Mouse (Mus musculus) MEL (cell line): ENCODE results near the gene Cobl. TPM values are rescaled to one million over a fixed set of nuclear protein-coding genes. Genes with fewer than 3 reads are reported as not detected.

ENCODE experiments used
- DNase-seq: peaks from one replicate; pipeline ENCODE4 v3.0.0; 2011; ENCODE audit warnings: low read depth, low spot score
- H3K27ac ChIP-seq: 2 replicates; pipeline ENCODE4 v1.5.1; 2012; ENCODE audit warnings: low read depth, mild to moderate bottlenecking, control low read depth, low read length, moderate library complexity; ENCODE audit not compliant: control insufficient read depth
- H3K27me3 ChIP-seq, 2 experiments: fragments of 150-350 bp in 1 of 2; sonication (generic) in 1 of 2; 2 replicates each; pipeline ENCODE4 v1.6.1; 2012; ENCODE audit warnings: low read length in 2 of 2, mild to moderate bottlenecking in 2 of 2, improper control_type of control experiment in 1 of 2, moderate library complexity in 1 of 2; ENCODE audit not compliant: insufficient read depth in 2 of 2, control insufficient read depth in 1 of 2
- H3K36me3 ChIP-seq, 2 experiments: 2 replicates each; pipeline ENCODE4 v1.6.1; 2012 to 2014; ENCODE audit warnings: low read length in 2 of 2, improper control_type of control experiment in 1 of 2, inconsistent platforms in 1 of 2, mild to moderate bottlenecking in 1 of 2; ENCODE audit not compliant: insufficient read depth in 2 of 2, control insufficient read depth in 1 of 2
- H3K4me1 ChIP-seq, 2 experiments: fragments of 150-350 bp in 1 of 2; sonication (generic) in 1 of 2; 2 replicates each; pipeline ENCODE4 v1.6.1; 2012; ENCODE audit warnings: low read length in 2 of 2, improper control_type of control experiment in 1 of 2, mild to moderate bottlenecking in 1 of 2; ENCODE audit not compliant: insufficient read depth in 2 of 2, control insufficient read depth in 1 of 2
- H3K4me3 ChIP-seq, 2 experiments: fragments of 150-350 bp in 1 of 2; sonication (generic) in 1 of 2; 2 replicates each; pipeline ENCODE4 v1.5.1; 2012; ENCODE audit warnings: low read depth in 2 of 2, low read length in 2 of 2, mild to moderate bottlenecking in 2 of 2, moderate library complexity in 2 of 2, control low read depth in 1 of 2, improper control_type of control experiment in 1 of 2; ENCODE audit not compliant: control insufficient read depth in 1 of 2, insufficient read depth in 1 of 2
- H3K79me2 ChIP-seq: 2 replicates; pipeline ENCODE4 v1.6.1; 2012; ENCODE audit warnings: mild to moderate bottlenecking, low read length, moderate library complexity; ENCODE audit not compliant: control insufficient read depth, poor library complexity, insufficient read depth
- H3K9ac ChIP-seq: 2 replicates; pipeline ENCODE4 v1.6.1; 2012; ENCODE audit warnings: low read depth, mild to moderate bottlenecking, control low read depth, low read length, moderate library complexity; ENCODE audit not compliant: control insufficient read depth, poor library complexity, severe bottlenecking
- H3K9me3 ChIP-seq: fragments of 150-350 bp; sonication (generic); replicated peaks from 2 replicates; pipeline ENCODE4 v1.6.1; 2012; ENCODE audit warnings: mild to moderate bottlenecking, low read length, improper control_type of control experiment, moderate library complexity; ENCODE audit not compliant: insufficient read depth
- BHLHE40 ChIP-seq: IDR thresholded peaks from 2 replicates; pipeline ENCODE4 v1.6.1; 2012; ENCODE audit warnings: low read depth, mild to moderate bottlenecking, inconsistent platforms, low read length, improper control_type of control experiment, borderline replicate concordance
- CTCF ChIP-seq, 3 experiments: IDR thresholded peaks in 2 of 3; conservative IDR thresholded peaks in 1 of 3; 2 replicates each; pipeline ENCODE4 v1.5.1; 2011 to 2012; ENCODE audit warnings: low read length in 3 of 3, low read depth in 2 of 3, mild to moderate bottlenecking in 2 of 3, improper control_type of control experiment in 1 of 3, inconsistent platforms in 1 of 3, mixed read lengths in 1 of 3, moderate library complexity in 1 of 3; ENCODE audit not compliant: control insufficient read depth in 1 of 3, insufficient read depth in 1 of 3, poor library complexity in 1 of 3, severe bottlenecking in 1 of 3
- E2F4 ChIP-seq: IDR thresholded peaks from 2 replicates; pipeline ENCODE4 v1.6.1; 2011; ENCODE audit warnings: low read depth, low read length, improper control_type of control experiment, borderline replicate concordance
- ETS1 ChIP-seq: IDR thresholded peaks from 2 replicates; pipeline ENCODE4 v1.6.1; 2012; ENCODE audit warnings: low read depth, mild to moderate bottlenecking, inconsistent platforms, low read length, improper control_type of control experiment, moderate library complexity
- GABPA ChIP-seq: IDR thresholded peaks from 2 replicates; pipeline ENCODE4 v1.6.1; 2012; ENCODE audit warnings: low read depth, mild to moderate bottlenecking, inconsistent platforms, low read length, improper control_type of control experiment, moderate library complexity
- GATA1 ChIP-seq: IDR thresholded peaks from 2 replicates; pipeline ENCODE4 v1.6.1; 2011; ENCODE audit warnings: low read depth, low read length, improper control_type of control experiment
- JUND ChIP-seq: IDR thresholded peaks from 2 replicates; pipeline ENCODE4 v1.6.1; 2011; ENCODE audit warnings: low read depth, mild to moderate bottlenecking, improper control_type of control experiment, low read length
- KAT2A ChIP-seq: conservative IDR thresholded peaks from 2 replicates; pipeline ENCODE4 v1.6.1; 2012; ENCODE audit warnings: low read depth, low read length, improper control_type of control experiment, inconsistent platforms
- MAFK ChIP-seq: IDR thresholded peaks from 2 replicates; pipeline ENCODE4 v1.6.1; 2011; ENCODE audit warnings: low read depth, mild to moderate bottlenecking, low read length, improper control_type of control experiment, borderline replicate concordance
- MEF2A ChIP-seq: IDR thresholded peaks from 2 replicates; pipeline ENCODE4 v1.6.1; 2014; ENCODE audit warnings: low read depth, mild to moderate bottlenecking, inconsistent platforms, low read length, improper control_type of control experiment; ENCODE audit not compliant: poor library complexity, insufficient replicate concordance, severe bottlenecking; ENCODE audit errors: extremely low read depth
- MXI1 ChIP-seq: IDR thresholded peaks from 2 replicates; pipeline ENCODE4 v1.6.1; 2011; ENCODE audit warnings: mild to moderate bottlenecking, low read depth, low read length, improper control_type of control experiment
- NELFE ChIP-seq: IDR thresholded peaks from 2 replicates; pipeline ENCODE4 v1.6.1; 2011; ENCODE audit warnings: low read depth, low read length, improper control_type of control experiment
- NRF1 ChIP-seq: IDR thresholded peaks from 2 replicates; pipeline ENCODE4 v1.6.1; 2014; ENCODE audit warnings: low read depth, mild to moderate bottlenecking, inconsistent platforms, low read length, improper control_type of control experiment, moderate library complexity; ENCODE audit not compliant: poor library complexity, insufficient read depth, severe bottlenecking
- POLR2A ChIP-seq, 2 experiments: IDR thresholded peaks; 2 replicates each; pipeline ENCODE4 v1.6.1; 2011 to 2012; ENCODE audit warnings: low read length in 2 of 2, mild to moderate bottlenecking in 2 of 2, control low read depth in 1 of 2, improper control_type of control experiment in 1 of 2, low read depth in 1 of 2, moderate library complexity in 1 of 2; ENCODE audit not compliant: control insufficient read depth in 1 of 2, insufficient read depth in 1 of 2, poor library complexity in 1 of 2
- POLR2AphosphoS5 ChIP-seq: IDR thresholded peaks from 2 replicates; pipeline ENCODE4 v1.6.1; 2012; ENCODE audit warnings: low read depth, borderline replicate concordance, mild to moderate bottlenecking, inconsistent platforms, low read length, moderate library complexity, mixed read lengths
- TBP ChIP-seq: IDR thresholded peaks from 2 replicates; pipeline ENCODE4 v1.8.0; 2011; ENCODE audit warnings: low read depth, low read length, improper control_type of control experiment
- TCF12 ChIP-seq: IDR thresholded peaks from 2 replicates; pipeline ENCODE4 v1.6.1; 2014; ENCODE audit warnings: low read depth, mild to moderate bottlenecking, inconsistent platforms, low read length, improper control_type of control experiment, moderate library complexity
- polyA plus RNA-seq, 2 experiments: library from polyadenylated mRNA; stranded (reverse) in 1 of 2; unstranded in 1 of 2; fragments of >175 nt in 1 of 2; fragments of >200 nt in 1 of 2; gene quantifications; 2 replicates each; pipeline versions ENCODE4 v1.2.1 to v1.2.4; 2012; ENCODE audit warnings: low replicate concordance in 2 of 2, low read depth in 1 of 2; ENCODE audit not compliant: insufficient read length in 2 of 2, insufficient read depth in 1 of 2, missing spikeins in 1 of 2
- total RNA-seq: library from RNA; depleted of rRNA; stranded (reverse); fragments of 300-350 nt; gene quantifications from 2 replicates; pipeline ENCODE4 v1.2.3, GENCODE M21; 2012

The Cobl gene
- total and polyA plus RNA-seq, 3 experiments = not detected

- H3K27me3 ChIP-seq = no peaks in the 10 kb centered on the region
- H3K27ac ChIP-seq = no peak overlapping the region
- no peaks in the 10 kb centered on the region for H3K36me3 ChIP-seq
- no peak overlapping the region for H3K9ac ChIP-seq
- TF ChIP-seq E2F4 (no peak), NELFE (no peak), MEF2A (no peak), CTCF (IDR thresholded peaks at IDR 0.05 in 2 of 3, conservative IDR thresholded peaks at IDR 0.05 in 1 of 3; ENCODE audit: control insufficient read depth in 1 of 3, insufficient read depth in 1 of 3, low read depth in 2 of 3, low read length in 3 of 3, poor library complexity in 1 of 3, severe bottlenecking in 1 of 3) (no peak), ETS1 (no peak), KAT2A (no peak)
- no peak overlapping the region for H3K4me3 ChIP-seq
- no peaks in the 10 kb centered on the region for H3K9me3 ChIP-seq
- H3K4me1 ChIP-seq = no peaks in the 10 kb centered on the region
- DNase-seq = no peak
- no peaks in the 10 kb centered on the region for H3K79me2 ChIP-seq
These were observed 228.4 kb downstream of the Cobl start for GRCm38 (mm10) chr11:12236341-12236740.

GRCm38 (mm10) chr11:12234876-12235275, 229.9 kb downstream of the Cobl start:
- TF ChIP-seq NRF1 (no peak), GATA1 (no peak), BHLHE40 (no peak), GABPA (no peak), POLR2A (IDR thresholded peaks at IDR 0.05; ENCODE audit: control insufficient read depth in 1 of 2, insufficient read depth in 1 of 2, low read depth in 1 of 2, low read length in 2 of 2, poor library complexity in 1 of 2) (no peak), MXI1 (no peak), MAFK (no peak), TBP (no peak), JUND (no peak), KAT2A (no peak), TCF12 (no peak), POLR2AphosphoS5 (no peak)
- no peak for DNase-seq
- H3K36me3 ChIP-seq = no peaks in the 10 kb centered on the region
- no peak overlapping the region for H3K4me3 ChIP-seq
- H3K9ac ChIP-seq = no peak overlapping the region
- H3K9me3 ChIP-seq = no peaks in the 10 kb centered on the region
- no peaks in the 10 kb centered on the region for H3K79me2 ChIP-seq
- H3K27ac ChIP-seq = no peak overlapping the region
- H3K27me3 ChIP-seq = no peaks in the 10 kb centered on the region
- H3K4me1 ChIP-seq = no peaks in the 10 kb centered on the region
